Mouse (Mus musculus) spleen, adult 2 months (tissue): ENCODE measurements around the gene Patj. TPM values are rescaled to one million over a fixed set of nuclear protein-coding genes. Genes with fewer than 3 reads are reported as not detected.
"Not testable (repeated sequence)": the region's sequence is repeated elsewhere in the genome, so short reads cannot be mapped to it uniquely, and the experiment has no call there.

ENCODE experiments used
- DNase-seq, 2 experiments: peaks; one replicate each; pipeline versions ENCODE4 v3.0.0 to v3.0.0-alpha.2; 2012 to 2021; ENCODE audit warnings: low spot score in 2 of 2, low read depth in 1 of 2
- H3K27ac ChIP-seq: fragments of 200-500 bp; 2 replicates; pipeline ENCODE4 v1.5.1; 2012; ENCODE audit warnings: low read length, inconsistent platforms; ENCODE audit not compliant: insufficient read depth
- H3K27me3 ChIP-seq: fragments of 200-500 bp; 2 replicates; pipeline ENCODE4 v1.6.1; 2012; ENCODE audit warnings: mild to moderate bottlenecking, moderate library complexity, low read length, inconsistent platforms; ENCODE audit not compliant: control insufficient read depth, insufficient read depth
- H3K36me3 ChIP-seq: fragments of 200-500 bp; 2 replicates; pipeline ENCODE4 v1.6.1; 2012; ENCODE audit warnings: mild to moderate bottlenecking, low read length, inconsistent platforms; ENCODE audit not compliant: control insufficient read depth, insufficient read depth
- H3K4me1 ChIP-seq: fragments of 200-500 bp; 2 replicates; pipeline ENCODE4 v1.6.1; 2011; ENCODE audit warnings: inconsistent platforms; ENCODE audit not compliant: control insufficient read depth, insufficient read depth, insufficient read length
- H3K4me3 ChIP-seq: fragments of 200-500 bp; 2 replicates; pipeline ENCODE4 v1.5.1; 2011; ENCODE audit warnings: mild to moderate bottlenecking, inconsistent platforms; ENCODE audit not compliant: insufficient read depth, insufficient read length; ENCODE audit errors: extremely low read depth
- CTCF ChIP-seq: fragments of 200-500 bp; IDR thresholded peaks from 2 replicates; pipeline ENCODE4 v1.5.1; 2011; ENCODE audit warnings: mild to moderate bottlenecking, inconsistent platforms; ENCODE audit not compliant: insufficient read depth, insufficient read length, insufficient replicate concordance; ENCODE audit errors: extremely low read depth
- POLR2A ChIP-seq: fragments of 200-500 bp; IDR thresholded peaks from 2 replicates; pipeline ENCODE4 v1.6.1; 2011; ENCODE audit warnings: low read depth, low read length, inconsistent platforms
- WGBS: fragments of 180-500 bp; shearing (Covaris S2); methylation state at CpG from one replicate; pipeline ENCODE4 v1.1.7; 2018; 5-methylcytosine and 5-hydroxymethylcytosine counted together
- polyA plus RNA-seq: library from polyadenylated mRNA; depleted of rRNA; stranded (reverse); fragments of >200 nt; gene quantifications from 2 replicates; pipeline ENCODE4 v1.2.3, GENCODE M21; 2012

Patj gene
- polyA plus RNA-seq, 1 experiment = 4.9 TPM

DNA sequence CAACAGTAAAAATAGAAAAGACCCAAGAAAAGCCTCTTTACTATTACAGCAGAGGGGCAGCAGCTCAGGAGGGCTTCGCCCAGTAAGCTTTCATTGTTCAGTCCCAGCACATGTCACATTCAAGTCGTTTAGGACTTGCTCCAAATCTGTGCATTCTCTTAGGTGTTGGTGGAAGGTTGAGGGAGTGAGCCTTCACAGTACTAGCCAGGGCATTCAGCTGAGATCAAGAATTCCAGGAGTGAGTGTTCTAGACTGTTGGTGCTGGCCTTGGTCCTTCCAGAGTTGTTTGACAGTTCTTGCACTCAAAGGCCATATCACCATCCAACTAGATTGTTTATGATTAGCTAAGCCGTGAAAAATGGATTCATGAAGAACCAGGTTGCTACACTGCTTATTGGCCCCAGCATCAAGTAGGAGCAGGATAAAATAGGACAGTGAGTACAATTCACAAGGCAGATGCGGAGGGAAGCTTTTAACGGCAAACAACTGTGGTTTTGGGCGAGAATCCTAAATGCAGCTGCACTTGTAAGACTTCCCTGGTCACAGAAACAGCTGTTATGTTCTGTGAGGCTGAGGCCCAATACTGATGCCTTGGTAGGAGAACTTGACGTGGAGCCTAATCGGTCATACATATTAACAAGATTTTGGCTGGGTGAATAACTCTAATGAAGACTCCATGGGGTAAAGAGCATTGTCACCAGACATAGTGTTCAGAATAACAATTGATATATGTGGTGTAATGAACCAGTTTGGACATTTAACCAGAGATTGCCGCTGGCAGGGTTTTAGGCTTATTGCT, 225.6 kb downstream of the Patj start:
- no peaks in the 10 kb centered on the region for H3K27me3 ChIP-seq
- no peak for DNase-seq
- 80% methylated on average over 9 of the region's 9 CpGs for WGBS
- H3K27ac ChIP-seq = no peak overlapping the region
- H3K4me3 ChIP-seq = no peak overlapping the region
- no peaks in the 10 kb centered on the region for H3K36me3 ChIP-seq
- no peaks in the 10 kb centered on the region for H3K4me1 ChIP-seq
- TF ChIP-seq POLR2A = no peak
- no peak for TF ChIP-seq CTCF

DNA sequence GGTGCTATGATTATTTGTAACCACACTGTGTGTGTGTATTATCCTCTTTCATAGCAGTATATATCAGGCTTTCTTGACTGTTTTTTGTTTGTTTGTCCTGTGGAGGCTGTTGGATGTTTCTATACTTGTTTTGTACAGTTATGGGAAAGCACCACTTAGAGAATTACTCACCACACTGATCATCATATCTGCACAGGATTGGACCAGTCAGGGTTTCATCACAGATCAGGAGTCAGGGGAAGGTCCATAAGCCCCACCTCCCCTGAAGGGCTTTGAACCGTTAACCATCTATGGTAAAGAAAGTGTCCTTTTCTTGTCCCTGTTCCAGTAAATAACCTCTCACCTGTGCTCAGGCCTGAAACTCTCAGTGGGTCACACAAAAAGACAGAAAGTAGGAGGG, 226.6 kb downstream of the Patj start:
- WGBS = 75% methylated on average over 1 of the region's 1 CpGs
- no peaks in the 10 kb centered on the region for H3K27me3 ChIP-seq
- no peak for DNase-seq
- no peak overlapping the region for H3K27ac ChIP-seq
- TF ChIP-seq POLR2A = no peak
- no peak overlapping the region for H3K4me3 ChIP-seq
- H3K36me3 ChIP-seq = no peaks in the 10 kb centered on the region
- H3K4me1 ChIP-seq = no peaks in the 10 kb centered on the region

DNA sequence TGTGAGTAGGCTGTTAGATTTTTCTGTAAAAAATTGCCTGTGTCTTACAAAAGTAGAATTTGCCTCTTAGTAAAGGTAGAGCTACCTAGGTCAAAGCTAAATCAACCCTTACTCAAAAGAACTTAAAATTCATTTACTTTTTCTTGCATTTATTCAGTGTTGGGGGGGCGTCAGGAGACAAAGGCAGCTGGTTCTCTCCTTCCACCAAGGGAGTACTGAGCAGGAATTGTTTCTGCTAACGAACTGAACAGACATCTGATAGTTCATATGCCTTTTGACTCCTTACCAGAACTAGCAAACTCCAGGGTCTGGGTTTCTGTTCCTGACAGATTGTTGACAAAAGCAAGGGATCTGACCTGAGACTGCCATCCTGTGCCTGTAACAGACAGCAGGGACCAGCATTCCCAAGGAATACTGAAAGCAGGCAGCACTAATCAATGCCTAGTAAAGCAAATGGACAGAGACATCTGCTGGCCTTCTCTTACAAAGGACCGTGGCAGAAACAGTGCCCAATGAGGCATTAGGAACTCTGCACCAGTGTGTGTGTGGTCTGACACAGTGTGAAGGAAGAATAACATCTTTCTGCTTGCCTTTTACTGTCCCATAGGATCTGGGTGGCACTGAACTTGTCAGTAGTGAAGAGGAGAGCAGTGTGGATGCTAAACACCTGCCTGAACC, 227.6 kb downstream of the Patj start:
- Histone ChIP-seq H3K27me3 (no peaks in the 10 kb centered on the region), H3K27ac (no peak overlapping the region), H3K4me3 (no peak overlapping the region), H3K4me1 (no peaks in the 10 kb centered on the region), H3K36me3 (no peaks in the 10 kb centered on the region)
- TF ChIP-seq CTCF = no peak
- TF ChIP-seq POLR2A = no peak
- WGBS = 82% methylated on average over 3 of the region's 3 CpGs
- no peak for DNase-seq

DNA sequence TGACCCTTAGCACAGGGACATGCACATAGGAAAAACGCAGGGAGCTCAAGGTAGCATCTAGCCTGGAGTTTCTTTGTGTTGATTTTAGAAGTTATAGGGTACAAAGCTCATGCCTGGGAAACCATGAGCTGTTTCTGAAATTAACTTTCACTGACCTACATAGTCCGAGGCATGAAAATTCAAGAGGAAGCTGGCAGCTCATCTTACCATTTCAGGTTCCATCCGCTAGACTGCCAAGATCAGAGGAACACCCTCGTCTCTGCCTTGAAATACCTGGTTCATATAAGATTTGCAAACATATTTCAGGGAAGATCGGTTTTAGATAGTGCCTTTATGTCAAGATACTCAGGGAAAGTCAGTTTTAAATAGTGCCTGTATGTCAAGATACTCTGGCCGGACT, 232.7 kb downstream of the Patj start:
- Histone ChIP-seq H3K36me3 (no peaks in the 10 kb centered on the region), H3K4me3 (no peak overlapping the region), H3K27ac (no peak overlapping the region), H3K4me1 (no peaks in the 10 kb centered on the region), H3K27me3 (no peaks in the 10 kb centered on the region)
- TF ChIP-seq POLR2A = no peak
- TF ChIP-seq CTCF = no peak
- no peak for DNase-seq
- 84% methylated on average over 6 of the region's 6 CpGs for WGBS

DNA sequence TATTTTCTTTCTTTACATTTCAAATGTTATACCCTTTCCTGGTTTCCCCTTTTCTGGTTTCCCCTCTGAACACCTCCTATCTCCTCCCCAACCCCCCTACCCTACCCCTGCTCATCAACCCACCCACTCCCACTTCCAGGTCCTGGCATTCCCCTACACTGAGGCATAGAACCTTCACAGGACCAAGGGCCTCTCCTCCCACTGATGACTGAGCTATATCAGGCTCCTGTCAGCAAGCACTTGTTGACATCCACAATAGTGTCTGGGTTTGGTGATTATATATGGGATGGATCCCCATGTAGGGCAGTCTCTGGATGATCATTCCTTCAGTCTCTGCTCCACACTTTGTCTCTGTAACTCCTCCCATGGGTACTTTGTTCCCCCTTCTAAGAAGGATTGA, 233.6 kb downstream of the Patj start:
- not testable (repeated sequence) for H3K4me3 ChIP-seq, H3K27ac ChIP-seq, DNase-seq, H3K27me3 ChIP-seq, H3K4me1 ChIP-seq, H3K36me3 ChIP-seq

DNA sequence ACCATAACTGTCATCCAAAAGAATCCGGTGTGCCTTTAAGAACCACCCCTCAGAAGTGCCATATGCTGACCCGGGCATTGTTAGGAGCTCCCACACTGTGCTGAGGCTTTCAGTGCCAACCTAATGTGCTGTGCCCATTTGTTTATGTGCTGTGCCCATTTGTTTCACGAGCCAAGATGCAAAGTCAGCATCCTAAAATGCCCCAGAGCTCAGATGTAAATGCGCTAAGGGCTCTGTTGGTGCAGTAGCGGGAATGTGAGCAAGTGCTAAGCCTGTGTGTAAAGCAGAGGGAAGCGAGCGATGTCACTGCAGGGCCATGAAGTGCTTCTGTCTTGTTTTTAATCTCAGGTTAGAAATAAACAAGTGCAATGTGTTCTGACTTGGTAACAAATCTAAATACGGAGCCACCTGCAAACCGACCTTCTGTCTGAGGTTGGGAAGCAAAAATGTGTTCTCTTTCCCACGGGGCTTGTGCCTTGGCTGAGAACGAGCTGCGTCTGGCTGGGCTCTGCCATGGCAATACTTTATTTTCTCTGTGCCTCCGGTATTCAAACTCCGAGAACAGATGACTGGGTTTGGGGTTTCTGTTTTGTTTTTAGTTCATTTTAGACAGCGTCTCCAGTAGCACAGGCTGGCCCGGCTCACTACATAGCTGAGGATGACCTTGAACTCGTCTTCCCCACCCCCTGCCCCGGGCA, 239.7 kb downstream of the Patj start:
- no peak for DNase-seq
- Histone ChIP-seq H3K27me3 (no peaks in the 10 kb centered on the region), H3K36me3 (no peaks in the 10 kb centered on the region), H3K4me1 (no peaks in the 10 kb centered on the region), H3K4me3 (no peak overlapping the region), H3K27ac (no peak overlapping the region)
- WGBS = 92% methylated on average over 18 of the region's 18 CpGs
- TF ChIP-seq CTCF = no peak
- TF ChIP-seq POLR2A = no peak

DNA sequence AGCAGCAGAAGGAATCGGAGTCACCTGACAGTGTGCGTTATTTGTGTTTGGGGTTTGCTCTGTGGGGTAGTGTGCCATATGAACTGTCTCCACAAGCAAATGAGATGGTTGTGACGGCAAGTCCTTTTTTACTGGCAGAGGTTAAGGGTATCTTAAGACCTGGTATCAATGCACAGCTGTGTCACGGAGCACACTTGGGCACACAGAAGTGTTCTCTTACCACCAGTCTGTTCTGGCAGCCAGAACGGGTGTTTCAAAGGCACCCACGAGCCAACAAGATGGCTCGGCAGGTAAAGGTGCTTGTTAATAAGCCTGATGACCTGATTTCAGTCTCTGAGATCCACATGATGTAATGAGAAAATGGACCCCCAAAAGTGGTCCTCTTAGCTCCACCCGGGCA, 243.1 kb downstream of the Patj start:
- Histone ChIP-seq H3K36me3 (no peaks in the 10 kb centered on the region), H3K27ac (no peak overlapping the region), H3K4me3 (no peak overlapping the region), H3K27me3 (no peaks in the 10 kb centered on the region), H3K4me1 (no peaks in the 10 kb centered on the region)
- 88% methylated on average over 8 of the region's 8 CpGs for WGBS
- DNase-seq = no peak
- TF ChIP-seq CTCF (no peak), POLR2A (no peak)
